Mouse (Mus musculus): ENCODE measurements around the gene Rtp1. TPM values are rescaled to one million over a fixed set of nuclear protein-coding genes. Genes with fewer than 3 reads are reported as not detected.

Gene Rtp1
- total and polyA plus RNA-seq, 3 experiments = 0.05 TPM; not detected in 2

GRCm38 (mm10) chr16:23463671-23464347 lies 34.9 kb downstream of the Rtp1 start:
- DNase-seq (ENCODE audit: low spot score) (no peak), ATAC-seq (ENCODE audit: extremely low read depth, insufficient number of reproducible peaks, low FRiP score, poor library complexity, severe bottlenecking) (no peak)
- Histone ChIP-seq H3K4me3 (ENCODE audit: low read depth, low read length) (no peak overlapping the region), H3K27me3 (ENCODE audit: insufficient read depth, low read length) (no peaks in the 10 kb centered on the region), H3K9me3 (replicated peaks) (no peaks in the 10 kb centered on the region), H3K36me3 (replicated peaks) (no peaks in the 10 kb centered on the region), H3K4me1 (ENCODE audit: insufficient read depth, low read depth, low read length) (no peaks in the 10 kb centered on the region)
- TF ChIP-seq CTCF (IDR thresholded peaks at IDR 0.05; ENCODE audit: low read depth, low read length) (no peak), GATA1 (IDR thresholded peaks at IDR 0.05; ENCODE audit: borderline replicate concordance, low read length) (no peak), TAL1 (conservative IDR thresholded peaks at IDR 0.05; ENCODE audit: low read depth, low read length) (no peak), POLR2AphosphoS5 (IDR thresholded peaks at IDR 0.05; ENCODE audit: insufficient replicate concordance, low read depth, low read length) (no peak), GATA2 (IDR thresholded peaks at IDR 0.05; ENCODE audit: borderline replicate concordance, low read depth, low read length) (no peak)

GRCm38 (mm10) chr16:23471551-23471950 lies 42.6 kb downstream of the Rtp1 start:
- no peaks in the 10 kb centered on the region for H3K36me3 ChIP-seq (replicated peaks)
- no peaks in the 10 kb centered on the region for H3K27me3 ChIP-seq (ENCODE audit: insufficient read depth, low read length)
- no peak overlapping the region for H3K4me3 ChIP-seq (ENCODE audit: low read depth, low read length)
- DNase-seq (ENCODE audit: low spot score) = no peak
- ATAC-seq (ENCODE audit: extremely low read depth, insufficient number of reproducible peaks, low FRiP score, poor library complexity, severe bottlenecking) = no peak
- TF ChIP-seq POLR2AphosphoS5 (IDR thresholded peaks at IDR 0.05; ENCODE audit: insufficient replicate concordance, low read depth, low read length) = no peak
- TF ChIP-seq TAL1 (conservative IDR thresholded peaks at IDR 0.05; ENCODE audit: low read depth, low read length) = no peak
- TF ChIP-seq CTCF (IDR thresholded peaks at IDR 0.05; ENCODE audit: low read depth, low read length) = no peak
- TF ChIP-seq GATA2 (IDR thresholded peaks at IDR 0.05; ENCODE audit: borderline replicate concordance, low read depth, low read length) = no peak
- TF ChIP-seq GATA1 (IDR thresholded peaks at IDR 0.05; ENCODE audit: borderline replicate concordance, low read length) = no peak
- H3K4me1 ChIP-seq (ENCODE audit: insufficient read depth, low read depth, low read length) = no peaks in the 10 kb centered on the region
- H3K9me3 ChIP-seq (replicated peaks) = peaks cover 16% of the 10 kb centered on the region

- no peaks in the 10 kb centered on the region for H3K36me3 ChIP-seq (replicated peaks)
- H3K4me3 ChIP-seq (ENCODE audit: low read depth, low read length) = no peak overlapping the region
- no peaks in the 10 kb centered on the region for H3K4me1 ChIP-seq (ENCODE audit: insufficient read depth, low read depth, low read length)
- H3K9me3 ChIP-seq (replicated peaks) = peaks cover 16% of the 10 kb centered on the region
- ATAC-seq (ENCODE audit: extremely low read depth, insufficient number of reproducible peaks, low FRiP score, poor library complexity, severe bottlenecking) (no peak), DNase-seq (ENCODE audit: low spot score) (no peak)
- no peak for TF ChIP-seq POLR2AphosphoS5 (IDR thresholded peaks at IDR 0.05; ENCODE audit: insufficient replicate concordance, low read depth, low read length)
- no peaks in the 10 kb centered on the region for H3K27me3 ChIP-seq (ENCODE audit: insufficient read depth, low read length)
Observed at GRCm38 (mm10) chr16:23472046-23472445, 43.1 kb downstream of the Rtp1 start.

GRCm38 (mm10) chr16:23475651-23476050 lies 46.7 kb downstream of the Rtp1 start:
- H3K4me3 ChIP-seq (ENCODE audit: low read depth, low read length) = no peak overlapping the region
- H3K9me3 ChIP-seq (replicated peaks) = peaks cover 7% of the 10 kb centered on the region; the same call in 1 of the 2 replicates
- DNase-seq (ENCODE audit: low spot score) (no peak), ATAC-seq (ENCODE audit: extremely low read depth, insufficient number of reproducible peaks, low FRiP score, poor library complexity, severe bottlenecking) (no peak)
- H3K4me1 ChIP-seq (ENCODE audit: insufficient read depth, low read depth, low read length) = no peaks in the 10 kb centered on the region
- TF ChIP-seq CTCF (IDR thresholded peaks at IDR 0.05; ENCODE audit: low read depth, low read length) (no peak), TAL1 (conservative IDR thresholded peaks at IDR 0.05; ENCODE audit: low read depth, low read length) (no peak), GATA1 (IDR thresholded peaks at IDR 0.05; ENCODE audit: borderline replicate concordance, low read length) (no peak), GATA2 (IDR thresholded peaks at IDR 0.05; ENCODE audit: borderline replicate concordance, low read depth, low read length) (no peak), POLR2AphosphoS5 (IDR thresholded peaks at IDR 0.05; ENCODE audit: insufficient replicate concordance, low read depth, low read length) (no peak)
- H3K36me3 ChIP-seq (replicated peaks) = no peaks in the 10 kb centered on the region
- no peaks in the 10 kb centered on the region for H3K27me3 ChIP-seq (ENCODE audit: insufficient read depth, low read length)

- Histone ChIP-seq H3K27me3 (ENCODE audit: insufficient read depth, low read length) (no peaks in the 10 kb centered on the region), H3K9me3 (replicated peaks) (peaks cover 5% of the 10 kb centered on the region; the same call in 1 of the 2 replicates), H3K4me1 (ENCODE audit: insufficient read depth, low read depth, low read length) (no peaks in the 10 kb centered on the region), H3K36me3 (replicated peaks) (no peaks in the 10 kb centered on the region), H3K4me3 (ENCODE audit: low read depth, low read length) (no peak overlapping the region)
- no peak for TF ChIP-seq GATA1 (IDR thresholded peaks at IDR 0.05; ENCODE audit: borderline replicate concordance, low read length)
- no peak for TF ChIP-seq CTCF (IDR thresholded peaks at IDR 0.05; ENCODE audit: low read depth, low read length)
- no peak for TF ChIP-seq POLR2AphosphoS5 (IDR thresholded peaks at IDR 0.05; ENCODE audit: insufficient replicate concordance, low read depth, low read length)
- TF ChIP-seq GATA2 (IDR thresholded peaks at IDR 0.05; ENCODE audit: borderline replicate concordance, low read depth, low read length) = no peak
- no peak for TF ChIP-seq TAL1 (conservative IDR thresholded peaks at IDR 0.05; ENCODE audit: low read depth, low read length)
- no peak for ATAC-seq (ENCODE audit: extremely low read depth, insufficient number of reproducible peaks, low FRiP score, poor library complexity, severe bottlenecking)
- DNase-seq (ENCODE audit: low spot score) = no peak
Observed at GRCm38 (mm10) chr16:23476598-23476997, 47.7 kb downstream of the Rtp1 start.

- Histone ChIP-seq H3K4me3 (ENCODE audit: low read depth, low read length) (no peak overlapping the region), H3K4me1 (ENCODE audit: insufficient read depth, low read depth, low read length) (no peaks in the 10 kb centered on the region), H3K36me3 (replicated peaks) (no peaks in the 10 kb centered on the region), H3K27me3 (ENCODE audit: insufficient read depth, low read length) (no peaks in the 10 kb centered on the region), H3K9me3 (replicated peaks) (peaks cover 2% of the 10 kb centered on the region; the same call in 1 of the 2 replicates)
- DNase-seq (ENCODE audit: low spot score) (no peak), ATAC-seq (ENCODE audit: extremely low read depth, insufficient number of reproducible peaks, low FRiP score, poor library complexity, severe bottlenecking) (no peak)
- TF ChIP-seq TAL1 (conservative IDR thresholded peaks at IDR 0.05; ENCODE audit: low read depth, low read length) (no peak), GATA1 (IDR thresholded peaks at IDR 0.05; ENCODE audit: borderline replicate concordance, low read length) (no peak), GATA2 (IDR thresholded peaks at IDR 0.05; ENCODE audit: borderline replicate concordance, low read depth, low read length) (no peak), CTCF (IDR thresholded peaks at IDR 0.05; ENCODE audit: low read depth, low read length) (no peak), POLR2AphosphoS5 (IDR thresholded peaks at IDR 0.05; ENCODE audit: insufficient replicate concordance, low read depth, low read length) (no peak)
Observed at GRCm38 (mm10) chr16:23479872-23480603, 51.1 kb downstream of the Rtp1 start.
